Mouse (Mus musculus) frontal cortex, postnatal 10 days (tissue): Measurements from ENCODE around the gene Mgat1.
A peak's percentile ranks its signal among the peaks of the same experiment; 100 is the strongest.

Source experiments
- DNase-seq, 2 experiments: peaks; one replicate each; pipeline ENCODE4 v3.0.0; 2022; ENCODE audit warnings: low spot score in 2 of 2, mixed read lengths in 1 of 2

Gene Mgat1

DNA sequence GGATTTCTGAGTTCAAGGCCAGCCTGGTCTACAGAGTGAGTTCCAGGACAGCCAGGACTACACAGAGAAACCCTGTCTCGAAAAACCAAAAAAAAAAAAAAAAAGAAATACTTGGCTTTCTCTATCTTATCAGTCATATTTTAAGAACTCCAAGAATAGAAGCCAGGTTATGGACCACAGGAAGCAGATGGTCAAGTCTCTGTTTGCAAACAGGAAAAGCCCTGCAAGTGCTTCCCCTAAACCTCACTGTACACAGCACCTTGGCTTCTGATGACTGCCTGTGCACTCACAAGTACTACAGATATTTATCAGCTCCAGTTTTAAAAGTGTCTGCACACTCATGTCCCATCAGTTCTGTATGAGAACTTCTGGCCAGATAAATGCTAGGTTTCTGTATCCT, 2.5 kb upstream of the Mgat1 start:
- DNase-seq: no peak

DNA sequence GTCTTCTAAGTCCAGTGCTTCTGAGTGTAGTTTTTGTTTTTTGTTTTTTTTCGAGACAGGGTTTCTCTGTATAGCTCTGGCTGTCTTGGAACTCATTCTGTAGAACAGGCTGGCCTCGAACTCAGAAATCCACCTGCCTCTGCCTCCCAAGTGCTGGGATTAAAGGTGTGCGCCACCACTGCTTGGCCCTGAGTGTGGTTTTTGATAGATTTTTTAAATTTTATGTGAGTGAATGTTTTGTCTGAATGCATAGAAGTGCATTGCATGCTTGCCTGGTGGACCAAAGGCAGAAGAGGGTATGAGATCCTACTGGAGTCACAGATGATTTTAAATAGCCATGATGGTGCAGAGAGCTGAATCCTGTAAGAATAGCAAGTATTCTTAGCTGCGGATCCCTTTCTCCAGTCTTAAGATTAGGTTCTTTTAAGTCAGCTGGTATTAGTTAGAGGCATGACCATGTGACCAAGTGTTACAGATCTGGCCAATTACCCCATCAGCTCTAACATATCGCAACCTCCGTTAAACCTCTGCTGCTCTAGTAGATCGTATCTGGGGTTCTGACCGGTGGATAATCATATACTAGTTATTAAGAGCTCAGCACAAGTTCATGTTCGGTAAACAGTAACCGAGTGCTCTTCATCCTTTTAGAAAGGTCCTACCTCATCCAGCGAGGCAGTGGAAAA, 906 bp upstream of the Mgat1 start:
- DNase-seq: no peak

GRCm38 (mm10) chr11:49244595-49244930, 572 bp downstream of the Mgat1 start:
- DNase-seq: no peak

DNA sequence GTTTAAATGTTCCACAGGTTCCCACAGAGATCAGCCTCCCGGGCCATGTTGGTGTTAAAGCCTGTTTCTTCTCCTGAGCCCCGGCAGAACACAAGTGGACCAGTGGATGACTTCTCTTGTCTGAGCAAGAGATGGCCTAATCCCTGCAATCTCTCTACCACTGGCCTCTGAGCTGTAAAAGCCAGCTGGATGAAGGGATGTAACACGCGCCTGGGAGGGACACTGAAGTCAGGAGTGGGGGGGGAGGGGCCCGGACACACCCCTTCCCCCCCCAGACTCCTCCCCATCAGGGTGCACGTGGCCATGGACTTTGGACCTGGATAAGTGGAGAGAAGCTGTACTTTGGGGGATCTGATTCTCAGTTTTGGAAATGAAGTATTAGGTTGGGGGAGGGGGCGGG, 1.2 kb downstream of the Mgat1 start:
- DNase-seq: no peak

GRCm38 (mm10) chr11:49245634-49246415, 1.8 kb downstream of the Mgat1 start:
- DNase-seq: no peak

DNA sequence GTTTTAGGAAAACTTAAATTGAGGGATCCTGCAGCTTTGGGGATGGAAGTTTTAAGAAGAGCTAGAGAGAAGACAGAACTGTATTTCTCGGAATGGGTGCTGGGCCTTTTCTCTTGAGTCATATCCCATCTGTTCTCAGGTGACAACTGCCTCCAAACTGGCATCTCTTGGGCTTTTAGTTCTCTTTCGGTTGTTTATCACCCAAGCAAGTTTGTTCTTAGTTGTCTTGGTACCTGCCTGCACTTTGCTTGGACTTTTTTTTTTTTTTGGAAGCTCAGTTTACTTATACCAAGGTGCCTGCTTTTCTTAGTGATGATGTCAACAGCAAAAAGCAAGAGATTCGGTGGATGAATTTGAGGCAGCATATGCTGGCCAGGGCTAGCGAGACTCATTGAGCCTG, 2.5 kb downstream of the Mgat1 start:
- no peak for DNase-seq

DNA sequence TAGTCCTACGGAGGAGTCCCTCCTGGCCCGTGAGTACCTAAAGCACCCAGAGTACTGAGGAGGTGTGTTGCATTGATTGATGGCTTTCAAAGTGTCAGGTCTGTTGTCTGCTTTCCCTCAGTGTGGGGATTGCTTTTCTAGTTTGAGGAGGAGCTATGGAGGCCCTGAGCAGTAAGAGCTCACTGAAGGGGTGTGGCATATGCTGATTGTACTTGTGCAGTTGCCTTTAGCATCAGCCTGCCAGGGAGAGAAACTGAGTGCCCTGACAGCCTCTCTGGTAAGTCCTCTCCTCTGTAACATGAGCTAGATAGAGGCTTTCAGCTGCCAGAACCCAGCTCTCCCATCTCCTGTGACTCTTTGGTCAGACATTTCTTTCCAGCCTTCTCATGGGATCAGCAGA, 3.3 kb downstream of the Mgat1 start:
- no peak for DNase-seq

DNA sequence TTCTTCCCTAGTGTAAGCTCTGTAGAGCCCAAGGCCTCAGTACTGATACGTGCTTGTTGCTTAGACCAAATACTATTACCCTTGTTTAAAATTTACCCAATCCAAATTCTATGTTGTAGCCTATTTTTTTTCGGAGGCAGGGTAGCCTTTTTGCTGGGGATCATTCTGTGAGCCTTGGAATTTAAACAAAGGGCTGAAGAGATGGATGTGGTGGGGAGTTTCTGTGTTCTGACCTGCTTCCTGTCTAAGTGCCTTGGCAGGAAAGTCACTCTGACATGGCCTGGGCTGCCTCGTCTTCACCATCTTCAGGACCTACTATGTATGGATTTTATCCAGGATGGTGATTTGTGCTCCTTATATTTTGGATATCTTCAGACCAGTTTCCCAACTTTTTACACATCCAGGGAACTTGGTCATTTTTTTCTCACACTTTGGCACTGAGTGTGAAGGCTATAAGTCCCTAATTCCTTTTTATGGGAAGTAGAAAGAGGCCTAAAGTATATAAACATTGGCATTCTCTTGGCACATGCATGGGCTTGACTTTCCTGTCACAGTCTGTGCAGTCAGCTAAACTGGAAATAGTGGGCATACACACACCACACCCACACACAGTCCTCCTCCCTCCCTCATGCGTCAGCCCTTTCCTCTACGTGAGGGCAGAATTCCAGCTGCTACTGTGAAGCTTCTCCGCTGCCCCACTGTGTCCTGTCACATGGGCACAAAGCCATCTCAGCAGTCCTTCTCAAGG, 4.4 kb downstream of the Mgat1 start:
- DNase-seq: no peak

- DNase-seq: no peak
Measured at GRCm38 (mm10) chr11:49248974-49249700, 5.1 kb downstream of the Mgat1 start.

DNA sequence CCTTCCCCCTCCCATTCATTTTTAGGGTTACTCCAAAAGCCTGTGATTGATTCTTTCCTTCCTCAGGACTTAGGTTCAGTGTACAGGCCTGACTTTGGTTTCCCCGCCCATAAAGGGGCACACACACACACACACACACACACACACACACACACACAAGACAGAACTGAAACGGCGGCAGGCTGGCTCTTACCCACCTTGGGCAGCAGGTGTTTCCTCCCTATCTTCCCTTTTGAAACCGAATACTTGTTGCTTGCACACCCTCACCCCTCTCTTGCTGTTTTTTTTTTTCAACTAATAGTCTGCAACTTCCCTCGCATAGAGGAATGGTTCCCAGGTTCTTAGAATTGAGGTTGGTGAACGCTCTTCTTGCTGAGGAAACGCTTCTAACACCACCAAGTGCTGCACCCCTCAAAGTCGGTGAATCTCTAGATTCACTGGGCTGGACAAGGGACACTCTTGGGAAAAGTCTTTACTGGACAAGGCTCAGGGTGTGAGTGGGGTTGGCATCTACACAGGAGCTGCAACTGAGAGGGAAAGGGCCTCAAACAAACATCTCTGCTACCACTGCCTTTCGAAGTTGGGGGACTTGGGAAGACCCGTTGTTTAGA, 5.9 kb downstream of the Mgat1 start:
- DNase-seq: no peak

GRCm38 (mm10) chr11:49250422-49251379, 6.7 kb downstream of the Mgat1 start:
- DNase-seq: peak; percentile 65 to 72

DNA sequence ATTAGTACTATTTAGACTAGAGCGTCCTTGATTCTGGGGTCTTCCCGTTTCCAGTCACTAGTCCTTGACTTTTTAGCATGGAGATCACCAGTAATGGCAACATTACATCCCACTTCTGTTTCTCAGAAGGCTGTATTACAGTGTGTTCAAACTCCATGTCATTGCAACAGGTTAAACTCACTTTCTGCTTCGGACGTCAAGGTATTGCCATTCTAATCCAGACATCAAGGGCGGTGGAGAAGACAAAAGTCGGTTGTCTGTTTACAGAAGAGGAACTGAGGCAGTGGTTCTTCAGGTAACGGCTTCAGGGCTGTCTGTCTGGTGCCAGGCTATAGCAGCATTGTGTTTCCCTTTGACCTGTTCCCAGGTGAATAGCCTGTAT, 7.4 kb downstream of the Mgat1 start:
- no peak for DNase-seq

GRCm38 (mm10) chr11:49252048-49252447, 8.1 kb downstream of the Mgat1 start:
- DNase-seq: no peak

DNA sequence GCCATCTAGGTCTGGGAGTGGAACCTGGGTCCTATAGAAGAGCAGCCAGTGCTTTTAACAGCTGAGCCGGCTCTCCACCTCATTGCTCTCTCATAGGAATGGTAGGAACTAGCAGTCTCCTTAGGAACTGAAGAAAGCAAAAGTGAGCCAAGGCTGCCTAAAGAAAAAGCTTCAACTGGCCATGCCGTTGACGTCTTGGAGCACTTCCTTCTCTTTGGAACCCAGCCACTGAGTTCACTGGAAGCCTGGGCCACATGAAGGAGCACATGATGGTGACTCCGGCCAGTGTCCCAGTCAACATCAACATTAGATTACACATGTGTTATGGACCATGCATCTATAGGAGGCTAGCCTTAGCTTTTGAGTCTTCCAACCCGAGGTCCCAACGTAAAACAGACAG, 9.0 kb downstream of the Mgat1 start:
- DNase-seq: no peak

DNA sequence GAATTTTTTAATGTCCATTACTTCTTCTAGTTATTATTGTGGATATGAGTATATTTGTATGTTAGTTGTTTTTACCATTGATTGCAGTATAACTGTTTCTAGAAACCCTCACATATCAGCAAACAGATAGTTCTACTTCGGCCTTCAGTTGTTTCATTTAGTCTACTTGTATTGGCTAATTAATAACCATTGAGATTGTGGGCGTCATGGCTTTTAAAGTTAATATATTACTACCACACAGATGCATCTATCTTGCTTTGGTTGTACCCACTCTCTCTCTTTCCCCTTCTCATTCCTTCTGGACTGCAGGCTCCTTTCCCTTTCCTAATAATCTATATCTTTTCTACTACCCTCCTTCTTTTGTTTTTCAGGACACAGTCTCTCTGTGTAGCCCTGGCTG, 15.3 kb downstream of the Mgat1 start:
- DNase-seq: no peak

DNA sequence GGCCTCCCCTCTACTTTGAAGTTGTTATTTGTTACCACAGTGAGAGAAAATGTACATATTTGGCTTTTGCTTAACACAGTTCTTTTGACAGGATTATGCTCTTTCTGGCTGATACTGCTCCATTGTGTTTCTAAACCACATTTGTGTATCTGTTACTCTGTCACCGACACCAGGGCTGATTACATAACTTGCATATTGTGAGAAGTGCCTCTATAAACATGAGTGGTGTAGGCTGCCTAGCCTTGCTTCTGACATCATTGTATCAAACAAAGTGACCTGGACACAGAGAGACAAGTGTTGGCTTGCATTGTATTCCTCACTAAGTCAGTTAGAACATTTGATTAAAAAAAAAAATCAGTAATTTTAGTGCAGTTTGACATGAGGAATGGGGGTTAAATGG, 15.8 kb downstream of the Mgat1 start:
- DNase-seq: no peak

DNA sequence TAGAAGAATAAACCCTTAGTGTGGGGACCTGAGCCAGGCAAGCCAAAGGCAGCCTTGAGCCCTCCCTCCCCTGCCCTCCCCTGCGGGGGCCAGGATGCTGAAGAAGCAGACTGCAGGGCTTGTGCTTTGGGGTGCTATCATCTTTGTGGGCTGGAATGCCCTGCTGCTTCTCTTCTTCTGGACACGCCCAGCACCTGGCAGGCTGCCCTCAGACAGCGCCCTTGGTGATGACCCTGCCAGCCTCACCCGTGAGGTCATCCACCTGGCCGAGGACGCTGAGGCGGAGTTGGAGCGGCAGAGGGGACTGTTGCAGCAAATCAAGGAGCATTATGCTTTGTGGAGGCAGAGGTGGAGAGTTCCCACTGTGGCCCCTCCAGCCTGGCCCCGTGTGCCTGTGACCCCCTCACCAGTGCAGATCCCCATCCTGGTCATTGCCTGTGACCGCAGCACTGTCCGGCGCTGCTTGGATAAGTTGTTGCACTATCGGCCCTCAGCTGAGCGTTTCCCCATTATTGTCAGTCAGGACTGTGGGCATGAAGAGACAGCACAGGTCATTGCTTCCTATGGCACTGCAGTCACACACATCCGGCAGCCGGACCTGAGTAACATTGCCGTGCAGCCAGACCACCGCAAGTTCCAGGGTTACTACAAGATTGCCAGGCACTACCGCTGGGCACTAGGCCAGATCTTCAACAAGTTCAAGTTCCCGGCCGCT, 16.8 kb downstream of the Mgat1 start:
- DNase-seq: no peak

DNA sequence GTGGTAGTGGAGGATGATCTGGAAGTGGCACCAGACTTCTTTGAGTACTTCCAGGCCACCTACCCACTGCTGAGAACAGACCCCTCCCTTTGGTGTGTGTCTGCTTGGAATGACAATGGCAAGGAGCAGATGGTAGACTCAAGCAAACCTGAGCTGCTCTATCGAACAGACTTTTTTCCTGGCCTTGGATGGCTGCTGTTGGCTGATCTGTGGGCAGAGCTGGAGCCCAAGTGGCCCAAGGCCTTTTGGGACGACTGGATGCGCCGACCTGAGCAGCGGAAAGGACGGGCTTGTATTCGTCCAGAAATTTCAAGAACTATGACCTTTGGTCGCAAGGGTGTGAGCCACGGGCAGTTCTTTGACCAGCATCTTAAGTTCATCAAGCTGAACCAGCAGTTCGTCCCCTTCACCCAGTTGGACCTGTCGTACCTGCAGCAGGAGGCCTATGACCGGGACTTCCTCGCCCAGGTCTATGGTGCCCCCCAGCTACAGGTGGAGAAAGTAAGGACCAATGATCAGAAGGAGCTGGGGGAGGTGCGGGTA, 17.4 kb downstream of the Mgat1 start:
- no peak for DNase-seq

DNA sequence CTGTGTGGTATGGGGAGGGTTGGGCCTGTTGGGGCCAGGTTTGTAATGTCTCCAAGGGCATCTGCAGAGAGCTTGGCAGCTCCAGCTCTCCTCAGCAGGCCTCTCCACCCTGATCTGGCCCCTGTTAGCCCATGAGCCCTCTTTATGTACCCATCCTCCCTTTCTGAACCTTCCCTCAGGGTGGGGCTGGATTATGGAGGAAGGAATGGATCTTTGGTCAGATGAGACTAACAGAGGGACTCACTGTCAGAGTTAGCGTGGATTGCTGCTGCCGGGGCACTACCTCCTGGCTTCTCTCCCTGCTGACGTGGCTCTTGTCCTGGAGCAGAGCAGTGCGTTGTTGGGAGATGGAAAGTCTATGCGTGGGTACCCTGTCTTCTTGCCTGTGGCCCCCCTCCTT, 18.3 kb downstream of the Mgat1 start:
- DNase-seq: no peak

DNA sequence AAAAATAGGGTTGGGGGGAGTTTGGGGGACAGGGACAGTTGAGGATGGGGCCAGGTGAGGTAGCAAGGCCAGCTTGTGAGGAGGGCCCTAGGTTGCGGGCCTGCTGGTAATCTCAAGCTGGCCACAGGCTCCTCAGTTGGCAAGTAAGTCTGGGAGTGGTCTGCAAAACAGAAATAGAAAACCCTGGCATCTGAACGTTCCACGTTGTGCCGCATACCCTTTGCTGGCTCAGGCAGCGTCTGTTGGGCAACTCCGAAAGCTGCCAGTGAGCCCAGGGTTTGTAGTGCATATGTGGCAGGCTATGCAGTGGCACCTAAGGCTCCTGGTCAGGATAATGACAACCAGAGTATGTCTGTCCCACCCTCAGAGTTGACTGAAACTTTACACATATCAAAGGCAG, 19.2 kb downstream of the Mgat1 start:
- DNase-seq: no peak
